Mouse (Mus musculus) embryo, embryonic 11 days (tissue): ENCODE results near the gene Cul9.
A peak's percentile ranks its signal among the peaks of the same experiment; 100 is the strongest.

ENCODE experiments used
- DNase-seq: peaks from one replicate; pipeline ENCODE4 v3.0.0-alpha.2; 2015

Cul9 gene

DNA sequence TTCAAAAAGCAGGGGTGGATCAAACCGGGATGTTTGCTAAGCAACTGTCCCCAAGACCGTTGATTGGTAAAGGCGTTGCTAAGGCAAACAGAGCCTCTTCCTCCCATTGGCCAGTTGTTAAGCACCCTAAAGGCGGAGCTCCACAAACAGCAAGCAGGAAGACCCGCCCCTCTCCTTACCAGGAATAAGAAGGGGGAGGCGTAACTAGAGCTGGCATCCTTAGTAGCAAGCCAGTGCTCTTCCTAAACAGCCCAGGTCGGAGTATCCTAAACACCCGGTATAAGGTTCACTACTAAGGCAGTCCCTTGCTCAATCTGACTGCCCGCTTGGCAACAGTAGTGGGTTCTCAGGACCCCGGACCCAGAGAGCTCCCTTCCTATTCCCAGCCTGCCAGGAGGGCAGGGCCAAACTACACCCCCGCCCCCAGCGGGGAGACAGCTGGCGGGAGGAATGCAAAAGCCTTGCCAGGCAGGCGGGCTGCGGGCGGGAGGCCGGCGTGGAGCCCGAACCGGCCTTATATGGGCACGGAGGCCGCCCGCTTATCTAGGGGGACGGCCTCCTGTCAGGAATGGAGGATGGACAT, 6.7 kb upstream of the Cul9 start:
- DNase-seq = peak; percentile 94

DNA sequence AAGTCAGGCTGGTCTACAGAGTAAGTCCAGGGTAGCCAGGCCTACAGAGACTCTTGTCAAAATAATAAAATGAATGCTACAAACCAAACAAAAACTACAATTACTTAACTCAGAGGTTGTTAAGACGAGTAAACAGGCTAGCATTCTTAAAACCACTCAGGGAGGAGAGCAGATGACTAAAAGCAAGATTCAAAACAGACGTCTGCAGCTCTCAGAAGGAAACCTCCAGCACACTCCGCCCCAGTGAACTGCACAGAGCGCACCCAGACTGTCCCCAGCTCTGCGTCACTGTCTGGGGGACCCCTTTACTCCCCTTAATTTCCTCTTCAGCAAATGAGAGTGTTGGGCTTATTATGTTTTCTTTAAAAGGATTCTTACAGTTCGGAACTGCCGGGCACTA, 6.0 kb upstream of the Cul9 start:
- no peak for DNase-seq

DNA sequence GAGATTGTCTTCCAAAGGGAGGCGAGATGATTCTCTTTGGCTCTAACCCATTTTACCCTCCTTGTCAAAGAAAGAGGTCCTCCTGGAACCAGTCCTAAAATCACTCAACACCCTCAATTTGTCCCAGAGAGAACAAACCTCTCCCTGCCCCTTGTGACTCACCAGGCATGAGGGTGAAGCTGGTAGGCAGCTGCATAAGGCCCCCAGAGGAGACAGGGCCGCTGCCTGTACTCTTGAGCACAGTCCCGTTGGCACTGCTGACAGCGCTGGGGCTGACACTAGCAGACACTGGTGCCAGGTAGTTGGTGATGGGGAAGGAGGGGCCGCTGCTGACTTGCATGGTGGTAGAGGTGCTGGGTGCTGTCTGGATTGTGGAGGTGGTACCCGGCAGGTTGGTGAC, 5.2 kb upstream of the Cul9 start:
- DNase-seq = no peak

DNA sequence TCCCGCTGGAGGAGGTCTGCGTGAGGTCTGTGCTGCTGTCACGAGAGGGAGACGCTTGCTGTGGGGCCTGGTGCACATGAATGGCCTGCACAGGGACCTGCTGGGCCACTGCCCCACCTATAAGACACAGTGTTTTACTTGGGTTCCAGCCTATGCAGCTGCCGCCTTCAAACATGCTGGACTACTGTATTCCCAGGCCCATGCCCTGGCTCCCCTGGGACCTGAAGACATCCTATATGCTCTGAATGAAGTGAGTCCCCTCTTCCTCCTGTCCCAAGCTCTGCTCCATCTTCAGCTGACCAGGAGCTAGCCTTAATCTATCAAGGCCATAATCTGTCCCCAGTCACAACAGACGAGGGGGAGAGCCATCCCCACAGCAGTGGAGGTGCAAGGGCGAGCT, 4.7 kb upstream of the Cul9 start:
- DNase-seq = no peak

DNA sequence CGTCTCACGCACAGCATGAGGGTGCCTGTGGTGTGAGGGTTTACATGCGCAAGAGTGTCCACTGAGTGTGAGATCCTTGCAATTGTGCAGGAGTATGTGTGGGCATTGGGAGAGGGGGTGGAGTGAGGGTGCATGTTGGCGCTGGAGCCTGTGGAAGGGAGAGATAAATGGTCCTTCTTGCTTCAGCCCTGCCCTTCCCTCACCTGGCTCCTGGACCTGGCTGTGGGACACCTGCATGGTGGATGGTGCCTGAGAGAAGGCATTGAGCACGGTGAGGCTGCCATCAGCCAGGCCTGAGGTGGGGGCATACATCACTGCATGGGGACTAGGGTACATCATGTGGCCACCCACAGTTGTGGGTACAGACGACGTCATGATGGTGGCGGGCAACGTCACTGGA, 3.5 kb upstream of the Cul9 start:
- DNase-seq = no peak

DNA sequence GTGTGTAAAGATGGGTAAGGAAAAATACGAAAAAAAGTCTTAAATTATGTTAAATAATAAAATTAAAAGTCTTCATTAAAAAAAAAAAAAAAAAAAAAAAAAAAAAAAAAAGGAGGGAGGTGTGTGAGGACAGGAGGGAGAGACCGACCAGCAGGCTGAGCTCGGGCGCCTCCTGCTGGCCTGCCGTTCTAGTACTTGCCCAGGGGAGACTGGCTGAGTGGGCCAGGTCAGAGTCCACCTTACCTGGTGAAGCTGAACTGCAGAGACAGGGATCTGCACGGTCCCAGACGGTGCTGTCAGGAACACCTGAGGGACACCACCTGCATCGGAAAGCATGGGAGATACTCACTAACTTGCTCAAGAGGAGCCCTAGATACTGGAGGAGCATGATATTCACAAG, 3.0 kb upstream of the Cul9 start:
- DNase-seq = peak; percentile 69

DNA sequence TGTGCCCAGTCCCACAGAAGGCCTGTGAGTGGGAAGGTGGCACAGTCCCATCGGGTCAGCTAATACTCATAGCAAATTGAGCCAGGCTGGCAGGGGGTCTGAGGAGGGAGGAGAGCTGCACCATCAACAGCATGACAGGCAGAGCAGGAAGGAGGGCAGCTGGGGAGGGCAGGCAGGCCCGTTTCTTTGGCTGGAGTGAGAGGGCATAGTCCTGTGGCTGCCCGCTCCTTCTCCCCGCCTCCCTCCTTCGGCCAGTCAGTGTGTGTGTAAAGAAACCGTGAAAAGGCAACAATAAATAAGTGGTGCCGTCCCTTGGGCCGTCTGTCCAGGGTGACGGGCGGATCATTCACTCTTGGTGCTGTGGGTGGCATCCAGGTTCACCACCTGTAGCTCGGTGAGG, 2.6 kb upstream of the Cul9 start:
- DNase-seq = no peak

DNA sequence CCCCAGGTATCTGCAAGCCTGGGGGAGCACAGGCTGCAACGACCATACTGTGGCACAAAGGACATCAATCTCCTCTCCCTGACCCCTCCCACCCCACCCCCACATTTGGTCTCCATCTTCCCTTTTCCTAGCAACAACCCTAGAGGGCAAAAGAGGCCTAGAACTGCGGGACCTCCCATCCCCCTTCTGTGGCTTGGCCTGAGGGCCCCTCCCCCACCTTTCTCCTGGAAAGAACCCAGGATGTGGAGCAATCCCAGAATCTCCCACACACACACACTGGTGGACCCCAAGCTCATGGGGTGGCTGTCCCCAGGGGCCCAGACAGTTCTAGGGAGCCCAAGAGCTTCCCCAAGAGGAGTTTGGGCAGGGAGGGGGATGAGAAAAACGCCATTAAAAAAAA, 1.7 kb upstream of the Cul9 start:
- DNase-seq = peak; percentile 29

DNA sequence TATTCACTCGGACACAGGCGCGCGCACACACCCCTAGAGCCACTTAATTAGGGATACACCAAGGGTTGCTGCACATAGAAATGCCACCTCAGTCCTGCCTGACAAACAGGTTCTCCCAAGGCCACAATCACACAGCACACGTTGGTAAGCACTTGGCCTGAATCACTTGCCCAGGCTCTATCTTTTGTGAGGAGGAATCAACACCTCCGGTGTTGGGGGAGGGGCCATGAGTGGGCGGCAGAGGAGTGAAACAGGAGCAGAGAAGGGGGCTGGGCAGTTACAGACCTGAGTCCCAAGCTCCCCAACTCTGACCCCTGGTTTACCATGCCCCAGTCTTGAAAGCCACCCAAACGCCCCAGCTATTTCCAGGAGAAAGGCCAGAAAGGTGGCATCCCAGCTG, 807 bp upstream of the Cul9 start:
- no peak for DNase-seq

DNA sequence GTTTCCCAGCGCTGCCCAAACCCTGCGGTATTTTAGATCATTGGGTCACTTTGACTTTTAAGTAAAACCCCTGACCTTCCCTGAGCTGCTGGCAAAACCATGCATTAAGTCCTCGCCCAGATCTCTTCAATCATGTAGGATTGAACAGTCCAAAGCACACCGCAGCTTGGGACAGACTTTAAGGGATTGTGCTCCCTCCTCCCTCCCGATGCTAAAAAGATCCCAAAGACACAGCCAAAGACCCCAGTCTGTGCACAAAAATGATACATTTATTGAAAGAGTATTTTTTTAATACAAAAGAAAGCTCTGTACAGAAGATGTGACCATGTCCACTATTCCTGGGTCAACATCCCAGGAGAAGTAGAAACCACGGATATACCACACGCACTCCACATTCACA, 403 bp upstream of the Cul9 start:
- no peak for DNase-seq

DNA sequence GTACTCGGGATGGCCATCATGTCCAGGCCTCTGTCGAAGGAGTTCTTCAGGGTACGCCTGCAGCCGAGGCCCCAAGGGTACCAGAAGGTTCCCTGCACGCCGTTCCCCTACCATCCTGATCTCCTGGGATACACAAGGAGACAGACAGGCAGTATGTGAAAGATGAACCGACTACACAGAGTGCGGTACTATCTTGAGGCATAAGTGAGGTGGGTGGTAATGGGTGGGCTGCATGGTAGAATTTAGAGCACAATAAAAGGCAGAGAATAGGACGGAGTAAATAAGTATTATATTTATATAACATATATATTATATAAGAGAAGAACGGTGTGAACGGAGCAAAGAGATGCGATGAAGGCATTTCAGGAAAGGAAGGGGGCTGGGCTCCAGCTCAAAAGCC, 2.5 kb downstream of the Cul9 start:
- DNase-seq = no peak

DNA sequence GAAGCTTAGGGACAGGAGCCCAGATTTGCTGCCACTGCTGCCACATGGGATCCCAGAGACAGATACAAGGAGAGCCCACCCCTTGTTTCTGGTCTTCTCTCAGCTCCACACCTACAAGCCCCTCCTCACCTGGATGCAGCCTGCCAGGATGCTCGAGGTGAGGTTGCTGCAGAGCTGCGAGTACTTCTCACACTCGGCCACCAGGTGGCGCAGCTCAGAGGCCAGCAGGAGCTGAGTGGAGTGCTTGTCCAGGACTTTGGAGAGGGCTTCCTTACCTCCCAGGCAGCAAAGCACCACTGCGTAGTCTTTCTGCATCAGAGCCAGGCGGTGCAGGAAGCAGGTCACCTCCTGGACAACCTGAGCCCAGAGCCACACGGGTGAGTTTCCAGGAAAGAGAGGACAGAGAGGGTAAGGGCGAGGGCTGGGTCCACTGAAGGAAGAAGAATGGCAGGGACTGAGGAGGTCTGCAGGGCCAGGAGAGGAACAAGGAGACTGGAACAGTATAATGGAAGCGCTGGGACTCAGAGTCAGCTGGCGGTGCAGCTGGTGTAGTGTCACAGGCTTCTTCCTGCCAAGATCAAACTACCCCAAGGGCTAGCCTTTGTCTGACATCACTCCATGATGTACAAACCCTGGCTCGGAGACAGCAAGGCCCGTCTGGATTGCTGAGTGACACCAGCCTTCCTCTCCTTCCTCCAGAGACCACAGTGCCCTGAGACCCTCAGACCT, 20.4 kb downstream of the Cul9 start:
- peak; percentile 84 for DNase-seq

DNA sequence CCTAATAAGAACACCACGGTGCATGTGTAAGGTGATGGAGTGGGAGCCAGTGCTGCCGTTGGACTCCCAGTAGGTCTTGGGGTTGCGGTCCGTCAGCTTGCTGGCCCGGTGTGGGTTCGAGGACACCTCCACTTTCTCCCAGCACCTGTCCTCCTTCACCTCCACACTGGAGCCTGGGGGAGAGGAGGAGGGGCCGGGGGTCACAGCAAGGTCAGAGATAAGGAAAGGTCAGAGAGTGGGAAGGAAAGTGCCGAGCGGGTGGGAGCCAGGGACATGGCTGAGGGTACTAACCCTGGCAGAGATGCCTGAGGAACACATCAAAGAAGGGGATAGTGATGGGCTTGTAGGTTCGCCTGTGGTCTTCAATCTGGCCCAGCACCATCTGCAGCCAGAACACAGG, 21.1 kb downstream of the Cul9 start:
- no peak for DNase-seq

DNA sequence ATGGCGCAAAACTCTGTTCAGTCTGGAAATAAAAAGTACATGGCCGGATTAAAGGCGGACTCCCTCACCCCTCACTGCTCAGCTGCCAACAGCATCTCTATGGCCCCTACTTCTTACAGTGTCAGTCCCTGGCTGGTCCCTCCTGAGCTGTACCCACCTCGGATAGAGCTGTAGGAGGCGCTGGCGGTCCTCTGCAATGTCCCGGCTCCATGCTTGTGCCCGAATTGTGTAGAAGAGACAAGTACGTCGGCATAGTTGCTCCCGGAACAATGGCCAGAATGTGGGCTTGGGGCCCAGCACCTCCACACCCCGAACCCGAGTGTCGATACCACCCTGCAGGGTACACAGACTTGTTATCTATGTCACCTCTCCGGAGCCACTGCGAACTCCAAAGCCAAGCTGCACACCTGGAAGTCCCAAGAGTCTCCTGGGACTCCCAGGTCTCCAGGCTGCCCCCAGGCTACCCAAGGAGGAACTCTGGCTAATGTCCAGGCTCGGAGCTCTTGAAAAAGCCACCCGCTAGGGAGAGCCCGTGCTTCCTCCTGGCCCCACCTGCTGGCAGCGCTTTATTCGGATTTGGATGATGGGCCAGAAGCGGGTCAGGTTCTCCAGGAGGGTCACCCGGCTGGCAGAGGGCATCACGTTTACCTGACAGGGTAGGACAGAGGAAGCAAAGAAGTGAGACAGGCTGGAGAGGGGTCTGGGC, 24.1 kb downstream of the Cul9 start:
- DNase-seq = peak; percentile 35

DNA sequence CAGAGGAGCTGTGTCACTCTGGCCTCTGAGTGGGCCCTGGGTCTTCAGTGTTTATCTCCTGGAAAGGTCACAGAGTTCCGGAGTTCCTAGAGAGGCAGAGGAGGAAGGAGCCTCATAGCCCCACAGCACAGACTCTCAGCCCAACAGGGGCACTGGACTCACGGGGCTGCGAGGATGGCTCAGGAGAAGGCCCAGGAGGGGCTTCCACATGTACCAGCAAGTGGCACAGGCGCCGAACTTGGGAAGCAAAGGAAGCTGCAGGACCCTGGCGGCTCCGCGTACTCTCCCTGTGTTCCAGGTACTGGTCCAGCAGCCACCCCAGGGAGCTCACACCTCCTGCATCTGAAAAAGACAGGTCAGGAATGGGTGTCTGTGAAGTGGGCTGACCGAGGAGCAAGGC, 25.0 kb downstream of the Cul9 start:
- no peak for DNase-seq

DNA sequence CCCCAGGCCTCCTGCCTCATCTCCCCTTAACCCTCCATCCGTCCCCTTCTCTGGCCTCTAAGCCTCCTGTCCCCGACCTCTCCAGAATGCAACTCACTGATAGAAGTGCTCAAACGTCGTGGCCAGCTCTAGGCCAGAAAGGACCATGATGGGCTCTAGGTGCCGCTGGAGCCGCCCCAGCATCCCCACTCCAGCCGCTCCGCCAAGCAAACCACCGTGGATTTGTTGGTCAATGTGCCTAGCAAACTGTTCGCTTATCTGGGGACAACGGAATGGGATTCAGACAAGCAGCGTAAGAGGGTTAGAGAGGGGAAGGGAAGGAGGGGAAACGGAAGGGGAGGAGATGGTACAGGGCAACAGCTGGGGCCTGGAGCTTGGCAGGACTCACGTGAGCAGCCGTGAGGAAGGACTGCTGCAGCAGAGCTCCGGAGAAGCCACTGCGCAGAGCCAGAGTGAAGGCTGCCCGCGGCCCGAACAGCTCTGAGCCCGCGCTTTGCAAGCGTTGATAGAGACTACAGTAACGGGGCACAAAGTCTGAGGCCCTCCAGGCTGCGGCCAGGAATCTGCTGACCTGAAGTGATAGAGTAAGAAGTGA, 25.7 kb downstream of the Cul9 start:
- peak; percentile 44 for DNase-seq

DNA sequence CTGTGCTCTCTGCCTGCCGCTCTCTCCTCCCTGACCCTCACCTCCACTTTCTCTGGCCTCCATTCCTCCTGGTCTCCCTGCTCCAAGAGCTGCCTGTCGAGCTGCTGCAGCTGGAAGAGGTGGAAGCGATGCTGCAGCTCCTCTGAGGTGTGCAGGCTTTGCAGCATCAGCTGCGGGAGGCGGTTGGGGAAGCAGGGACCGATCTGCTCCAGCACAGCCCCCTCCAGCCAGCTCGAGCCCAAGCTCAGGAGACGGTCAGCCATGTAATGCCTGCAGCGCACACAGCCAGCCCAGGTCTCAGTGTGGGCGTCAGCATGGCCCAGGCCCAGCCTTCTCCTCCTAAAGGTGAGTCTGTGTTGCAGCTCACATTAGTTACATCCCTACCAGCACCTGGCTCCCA, 26.2 kb downstream of the Cul9 start:
- no peak for DNase-seq

DNA sequence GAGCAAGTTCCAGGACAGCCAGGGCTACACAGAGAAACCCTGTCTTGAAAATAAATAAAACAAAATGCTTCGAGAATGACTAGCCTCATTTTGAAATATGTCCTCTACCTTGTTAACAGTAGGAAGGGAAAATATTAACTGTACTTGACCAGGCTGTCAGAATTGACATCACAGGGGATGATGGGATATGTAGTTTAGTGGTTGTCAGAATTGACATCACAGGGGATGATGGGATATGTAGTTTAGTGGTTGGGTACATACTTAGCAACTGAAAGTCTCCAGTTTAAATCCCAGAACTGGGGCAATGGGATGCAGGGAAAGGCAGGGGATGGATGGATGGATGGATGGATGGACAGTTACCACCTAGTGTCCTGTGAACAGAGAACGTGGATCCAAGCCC, 32.9 kb downstream of the Cul9 start:
- DNase-seq = no peak

DNA sequence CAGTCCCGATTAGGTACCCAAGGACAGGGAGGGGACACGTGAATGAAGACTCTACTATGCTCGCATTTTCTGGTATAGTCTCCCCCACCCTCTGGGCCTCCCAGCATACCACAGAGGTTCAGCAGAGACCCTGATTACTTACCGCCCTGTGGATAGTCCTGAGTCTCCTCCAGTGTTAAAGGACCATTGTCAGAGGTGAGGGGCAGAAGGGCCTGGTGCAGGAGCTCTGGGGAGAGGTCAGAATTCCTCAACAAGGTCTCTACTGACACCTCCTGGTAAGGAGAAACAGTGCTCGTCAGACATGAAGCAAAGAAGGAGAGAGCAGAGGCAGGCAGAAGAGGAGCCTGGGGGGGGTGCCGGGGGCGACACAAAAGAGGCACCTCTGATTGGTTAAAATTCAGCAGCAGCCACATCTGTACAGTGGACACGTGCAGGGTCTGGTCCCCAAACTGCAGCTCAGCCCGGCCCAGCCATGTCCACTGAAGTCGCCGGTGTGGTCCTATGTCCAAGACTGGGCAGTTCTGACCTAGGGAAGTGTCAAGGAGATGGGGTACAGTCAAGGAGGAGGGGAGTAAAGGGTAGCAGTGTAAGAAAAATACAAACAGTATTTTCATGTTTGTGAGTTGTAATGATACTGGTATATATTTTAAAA, 35.0 kb downstream of the Cul9 start:
- DNase-seq = peak; percentile 68

DNA sequence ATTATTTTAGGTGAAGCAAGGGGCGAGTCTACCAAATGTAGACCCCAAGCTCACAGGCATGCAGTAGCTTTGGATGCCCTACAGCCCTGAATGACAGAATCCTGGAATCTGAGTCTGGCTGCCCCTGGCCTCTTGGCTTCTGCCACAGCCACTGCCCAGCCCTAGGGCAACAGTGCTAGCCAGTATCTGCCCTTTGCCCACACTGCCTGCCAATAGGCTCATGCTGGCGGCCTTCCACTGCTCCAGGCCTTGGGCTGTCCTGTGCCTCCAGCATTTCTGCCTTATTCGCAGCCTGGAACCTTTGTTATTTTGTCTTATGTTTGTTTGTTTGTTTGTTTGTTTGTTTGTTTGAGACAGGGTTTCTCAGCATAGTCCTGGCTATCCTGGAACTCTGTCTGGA, 40.6 kb downstream of the Cul9 start:
- no peak for DNase-seq

DNA sequence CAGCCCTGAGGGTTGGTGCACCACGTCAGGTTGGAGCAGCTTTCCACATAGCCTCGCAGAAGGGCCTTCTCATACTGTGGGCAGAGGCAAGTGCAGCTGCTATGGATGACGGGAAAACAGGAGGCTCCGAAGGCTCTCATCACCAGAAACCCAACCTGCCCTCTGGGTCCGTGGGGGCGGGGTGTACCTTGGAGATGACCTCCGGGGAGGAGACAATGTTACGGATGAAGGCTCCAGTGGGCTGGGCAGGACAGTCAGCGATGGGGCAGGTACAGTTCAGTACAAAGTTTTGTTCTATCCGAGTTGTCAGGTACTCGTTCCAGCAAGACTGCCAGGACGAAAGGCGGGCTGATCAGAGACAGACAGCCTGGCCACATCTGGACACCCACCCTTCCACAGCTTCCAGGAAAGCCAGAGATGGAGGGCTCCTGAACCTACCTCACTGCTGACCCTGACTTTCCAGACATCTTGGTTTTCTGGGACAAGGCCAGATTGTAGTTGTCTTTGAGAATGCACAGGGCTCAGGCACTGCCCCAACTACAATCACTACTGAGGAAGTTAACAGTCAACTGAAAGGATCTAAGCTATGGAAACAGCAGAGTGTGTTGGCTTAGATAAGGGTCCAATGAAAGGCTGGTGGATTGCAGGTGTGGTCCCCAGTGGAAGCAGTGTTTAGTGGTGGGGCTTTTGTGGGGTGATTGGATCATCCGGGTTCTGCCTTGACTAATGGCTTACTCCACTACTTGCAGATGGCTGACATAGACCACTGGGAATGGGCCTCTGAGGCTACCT, 42.1 kb downstream of the Cul9 start:
- no peak for DNase-seq

DNA sequence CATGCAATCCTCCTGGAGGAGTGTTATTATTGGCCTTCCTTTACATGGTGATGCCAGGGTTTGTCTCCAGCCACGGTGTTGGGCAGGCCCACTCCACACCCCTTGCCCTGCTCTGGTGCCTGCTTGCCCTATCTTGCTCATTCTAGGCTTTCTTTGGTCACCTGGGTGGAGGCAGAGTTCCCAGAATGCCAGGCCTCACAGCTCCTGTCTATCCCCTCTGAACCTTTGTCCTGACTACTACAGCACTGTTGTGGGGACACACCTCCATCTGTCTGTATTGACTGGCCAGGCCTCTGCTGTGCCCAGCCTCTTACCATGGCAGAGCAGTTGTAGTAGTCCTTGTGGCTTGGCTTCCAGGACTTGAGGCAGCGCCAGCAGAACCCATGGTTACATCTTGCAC, 43.4 kb downstream of the Cul9 start:
- DNase-seq = no peak

DNA sequence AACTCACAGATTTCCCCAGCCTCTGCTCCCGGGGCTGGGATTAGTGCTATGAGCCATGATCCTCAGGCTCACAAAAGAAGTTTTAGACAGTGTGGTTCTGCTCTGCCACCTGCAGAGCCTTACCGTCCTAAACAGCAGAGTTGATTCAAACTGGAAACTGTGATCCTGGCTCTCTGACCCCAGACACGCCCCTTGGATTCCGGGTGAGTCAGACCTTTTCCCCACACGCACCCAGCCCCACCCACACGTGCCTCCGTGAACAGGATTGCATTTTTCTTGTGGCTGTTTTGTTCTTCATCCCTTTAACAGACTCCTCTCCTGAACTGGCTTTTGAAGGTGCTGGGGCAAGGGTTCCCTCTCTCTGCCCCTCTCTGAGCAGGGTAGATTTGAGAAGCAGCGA, 48.2 kb downstream of the Cul9 start:
- DNase-seq = no peak
